Mouse (Mus musculus) right cerebral cortex, postnatal 4 days (tissue): ENCODE results near the gene A730061H03Rik.

Experiments used
- DNase-seq: peaks from one replicate; pipeline ENCODE4 v3.0.0-alpha.2; 2022

A730061H03Rik gene

GRCm38 (mm10) chr14:55560202-55561073 lies at the start of gene A730061H03Rik:
A730061H03Rik (minus strand) TSS chr14:55560406.
- DNase-seq: peak; percentile 96

- DNase-seq: no peak
Measured at GRCm38 (mm10) chr14:55608339-55608738, 48.1 kb upstream of the A730061H03Rik start.

GRCm38 (mm10) chr14:55605743-55606459 lies 45.7 kb upstream of the A730061H03Rik start:
- no peak for DNase-seq

- no peak for DNase-seq
Measured at GRCm38 (mm10) chr14:55604823-55605222, 44.6 kb upstream of the A730061H03Rik start.

- peak; percentile 79 for DNase-seq
Measured at GRCm38 (mm10) chr14:55603633-55604576, 43.7 kb upstream of the A730061H03Rik start.

GRCm38 (mm10) chr14:55603271-55603632 lies 43.0 kb upstream of the A730061H03Rik start, which contains the start of gene Irf9:
Irf9 (plus strand) TSS chr14:55603571.
- no peak for DNase-seq

- DNase-seq: no peak
Measured at GRCm38 (mm10) chr14:55598521-55599390, 38.5 kb upstream of the A730061H03Rik start.

GRCm38 (mm10) chr14:55596036-55596690 lies 36.0 kb upstream of the A730061H03Rik start:
- DNase-seq: peak; percentile 42

- DNase-seq: no peak
Measured at GRCm38 (mm10) chr14:55592226-55592625, 32.0 kb upstream of the A730061H03Rik start.

GRCm38 (mm10) chr14:55591331-55591891 lies 31.2 kb upstream of the A730061H03Rik start, which contains the start of gene Rnf31:
Rnf31 (plus strand) TSS chr14:55591708.
- peak; percentile 85 for DNase-seq

GRCm38 (mm10) chr14:55590748-55591330 lies 30.6 kb upstream of the A730061H03Rik start, which contains the start of gene Psme2:
Psme2 (minus strand) TSS chr14:55591113.
- peak; percentile 86 for DNase-seq

- DNase-seq: no peak
Measured at GRCm38 (mm10) chr14:55589771-55590448, 29.7 kb upstream of the A730061H03Rik start.

- DNase-seq: no peak
Measured at GRCm38 (mm10) chr14:55589271-55589670, 29.1 kb upstream of the A730061H03Rik start.

GRCm38 (mm10) chr14:55586149-55586548 lies 25.9 kb upstream of the A730061H03Rik start:
- no peak for DNase-seq

- no peak for DNase-seq
Measured at GRCm38 (mm10) chr14:55585566-55585960, 25.4 kb upstream of the A730061H03Rik start.

- DNase-seq: peak; percentile 46
Measured at GRCm38 (mm10) chr14:55584702-55585565, 24.7 kb upstream of the A730061H03Rik start, which contains the start of gene Emc9. Emc9 (minus strand) TSS chr14:55585302.

GRCm38 (mm10) chr14:55584303-55584701 lies 24.1 kb upstream of the A730061H03Rik start:
- no peak for DNase-seq

GRCm38 (mm10) chr14:55581981-55582681 lies 21.9 kb upstream of the A730061H03Rik start:
- no peak for DNase-seq
